Mouse (Mus musculus) erythroblast, adult 5-6 weeks (primary cell): ENCODE data around the gene Polr2a. TPM values are rescaled to one million over a fixed set of nuclear protein-coding genes. Genes with fewer than 3 reads are reported as not detected.
"Not testable (repeated sequence)": the region's sequence is repeated elsewhere in the genome, so short reads cannot be mapped to it uniquely, and the experiment has no call there.

Source experiments
- ATAC-seq: replicated peaks from 2 replicates; pipeline ENCODE4 v1.8.0; 2016; ENCODE audit warnings: moderate number of reproducible peaks, mild to moderate bottlenecking, moderate TSS enrichment, inconsistent platforms; ENCODE audit not compliant: poor library complexity, low FRiP score, severe bottlenecking
- total RNA-seq, 2 experiments: library from RNA; stranded (forward) in 1 of 2; stranded (reverse) in 1 of 2; fragments of 150-400 nt in 1 of 2; fragments of 200-764, 138-1000 nt in 1 of 2; gene quantifications; 2 replicates each; pipeline versions ENCODE4 v1.2.3 to v1.2.4; 2015 to 2017; ENCODE audit warnings: low replicate concordance in 2 of 2

The Polr2a gene
- total RNA-seq, 2 experiments from 2014 or later, result 56.5 to 69.5 TPM

- ATAC-seq, result peak; percentile 61
Observed at GRCm38 (mm10) chr11:69709554-69710446, 48.6 kb downstream of the Polr2a start.

- no peak for ATAC-seq
Observed at GRCm38 (mm10) chr11:69708614-69709265, 49.7 kb downstream of the Polr2a start.

- ATAC-seq, result no peak
Observed at GRCm38 (mm10) chr11:69707873-69708381, 50.5 kb downstream of the Polr2a start.

GRCm38 (mm10) chr11:69707480-69707847 lies 51.0 kb downstream of the Polr2a start:
- no peak for ATAC-seq

GRCm38 (mm10) chr11:69706775-69707479 lies 51.5 kb downstream of the Polr2a start:
- no peak for ATAC-seq

GRCm38 (mm10) chr11:69704613-69705010 lies 53.8 kb downstream of the Polr2a start:
- ATAC-seq, result no peak

- ATAC-seq, result no peak
Observed at GRCm38 (mm10) chr11:69703814-69704612, 54.4 kb downstream of the Polr2a start.

- ATAC-seq, result not testable (repeated sequence)
Observed at GRCm38 (mm10) chr11:69703381-69703780, 55.1 kb downstream of the Polr2a start.

GRCm38 (mm10) chr11:69702886-69703285 lies 55.6 kb downstream of the Polr2a start:
- not testable (repeated sequence) for ATAC-seq

GRCm38 (mm10) chr11:69699595-69699994 lies 58.8 kb downstream of the Polr2a start:
- ATAC-seq, result no peak

GRCm38 (mm10) chr11:69698574-69698973 lies 59.9 kb downstream of the Polr2a start:
- ATAC-seq, result peak; percentile 41; the same call in 1 of the 2 replicates

- ATAC-seq, result no peak
Observed at GRCm38 (mm10) chr11:69697396-69697795, 61.0 kb downstream of the Polr2a start.

GRCm38 (mm10) chr11:69695361-69696181 lies 62.9 kb downstream of the Polr2a start, which contains the start of the genes Tnfsf12 and Tnfsfm13:
Gene Tnfsf12, minus strand, starts transcription at chr11:69695849.
Gene Tnfsfm13, minus strand, starts transcription at chr11:69696098.
- no peak for ATAC-seq

GRCm38 (mm10) chr11:69695046-69695360 lies 63.4 kb downstream of the Polr2a start:
- no peak for ATAC-seq

GRCm38 (mm10) chr11:69693421-69693965 lies 64.9 kb downstream of the Polr2a start:
- ATAC-seq, result no peak

- ATAC-seq, result no peak
Observed at GRCm38 (mm10) chr11:69692863-69693262, 65.6 kb downstream of the Polr2a start.

GRCm38 (mm10) chr11:69692196-69692811 lies 66.1 kb downstream of the Polr2a start:
- no peak for ATAC-seq

GRCm38 (mm10) chr11:69689891-69690290 lies 68.5 kb downstream of the Polr2a start:
- ATAC-seq, result no peak
